Mouse (Mus musculus) hindbrain, embryonic 15.5 days (tissue): ENCODE measurements around the gene Gm20403. TPM values are rescaled to one million over a fixed set of nuclear protein-coding genes. Genes with fewer than 3 reads are reported as not detected.
"Not testable (repeated sequence)": the region's sequence is repeated elsewhere in the genome, so short reads cannot be mapped to it uniquely, and the experiment has no call there.

Experiments used
- ATAC-seq: fragments of 200-750 bp; cut with Nextera tagmentation; 2 replicates; pipeline ENCODE4 v1.8.0; 2017; ENCODE audit warnings: low read depth, moderate number of reproducible peaks, moderate TSS enrichment; ENCODE audit not compliant: low FRiP score
- H3K27ac ChIP-seq: fragments of 300-500 bp; sonication (generic); replicated peaks from 2 replicates; pipeline ENCODE4 v1.5.1; 2015; ENCODE audit warnings: mild to moderate bottlenecking, inconsistent platforms
- H3K27me3 ChIP-seq: fragments of 300-500 bp; sonication (generic); 2 replicates; pipeline ENCODE4 v1.6.1; 2015; ENCODE audit warnings: control low read depth, inconsistent platforms
- H3K36me3 ChIP-seq: fragments of 300-500 bp; sonication (generic); 2 replicates; pipeline ENCODE4 v1.6.1; 2015; ENCODE audit warnings: control low read depth, inconsistent platforms
- H3K4me1 ChIP-seq: fragments of 300-500 bp; sonication (generic); replicated peaks from 2 replicates; pipeline ENCODE4 v1.6.1; 2015; ENCODE audit warnings: control low read depth, inconsistent platforms
- H3K4me2 ChIP-seq: fragments of 300-500 bp; sonication (generic); 2 replicates; pipeline ENCODE4 v1.6.1; 2015; ENCODE audit warnings: moderate library complexity, mild to moderate bottlenecking, inconsistent platforms
- H3K4me3 ChIP-seq: fragments of 300-500 bp; sonication (generic); 2 replicates; pipeline ENCODE4 v1.5.1; 2015; ENCODE audit warnings: mild to moderate bottlenecking, inconsistent platforms
- H3K9ac ChIP-seq: fragments of 300-500 bp; sonication (generic); 2 replicates; pipeline ENCODE4 v1.6.1; 2015; ENCODE audit warnings: inconsistent platforms
- H3K9me3 ChIP-seq: fragments of 300-500 bp; sonication (generic); 2 replicates; pipeline ENCODE4 v1.6.1; 2016; ENCODE audit warnings: control low read depth, inconsistent platforms
- WGBS: fragments of 180-500 bp; shearing (Covaris S2); methylation state at CpG from one replicate; pipeline ENCODE4 v1.1.7; 2015; 5-methylcytosine and 5-hydroxymethylcytosine counted together
- polyA plus RNA-seq: library from polyadenylated mRNA; unstranded; fragments of >200 nt; fragmentation: Nextera tagmentation; extraction: Ambion mirVana; gene quantifications from 2 replicates; pipeline ENCODE4 v1.2.1, GENCODE M21; 2015

Gene Gm20403
- polyA plus RNA-seq, 1 experiment from 2014 or later = not detected

GRCm38 (mm10) chr12:54956457-54956856, 29.9 kb downstream of the Gm20403 start:
- no peak for ATAC-seq
- Histone ChIP-seq H3K27ac (no peak overlapping the region), H3K4me2 (no peak overlapping the region), H3K4me3 (no peak overlapping the region), H3K27me3 (no peaks in the 10 kb centered on the region), H3K36me3 (no peaks in the 10 kb centered on the region), H3K9ac (no peak overlapping the region), H3K4me1 (no peaks in the 10 kb centered on the region), H3K9me3 (no peaks in the 10 kb centered on the region)
- WGBS = 90% methylated on average over 4 of the region's 4 CpGs

- Histone ChIP-seq H3K27ac (no peak overlapping the region), H3K4me3 (no peak overlapping the region), H3K9me3 (no peaks in the 10 kb centered on the region), H3K27me3 (no peaks in the 10 kb centered on the region), H3K4me2 (no peak overlapping the region), H3K4me1 (no peaks in the 10 kb centered on the region), H3K9ac (no peak overlapping the region), H3K36me3 (no peaks in the 10 kb centered on the region)
- no peak for ATAC-seq
- WGBS = 78% methylated on average over 6 of the region's 6 CpGs
Measured at GRCm38 (mm10) chr12:54946116-54946515, 40.2 kb downstream of the Gm20403 start.

GRCm38 (mm10) chr12:54942586-54943157, 43.7 kb downstream of the Gm20403 start:
- not testable (repeated sequence) for H3K27ac ChIP-seq, H3K9ac ChIP-seq, H3K4me3 ChIP-seq, H3K9me3 ChIP-seq, H3K4me1 ChIP-seq, H3K4me2 ChIP-seq, H3K36me3 ChIP-seq, H3K27me3 ChIP-seq, ATAC-seq
- 94% methylated on average over 6 of the region's 6 CpGs for WGBS

- 95% methylated on average over 5 of the region's 5 CpGs for WGBS
- H3K36me3 ChIP-seq, ATAC-seq, H3K27me3 ChIP-seq, H3K4me2 ChIP-seq, H3K27ac ChIP-seq, H3K4me1 ChIP-seq, H3K9me3 ChIP-seq, H3K9ac ChIP-seq, H3K4me3 ChIP-seq: not testable (repeated sequence)
Measured at GRCm38 (mm10) chr12:54937581-54938343, 48.6 kb downstream of the Gm20403 start.

Other genes with a start within 250 kb of the Gm20403 start
- 152 and 154 TPM in 2 replicates for gene Snx6, start 190.8 kb downstream of the Gm20403 start, polyA plus RNA-seq
- gene Cfl2, start 123.7 kb downstream of the Gm20403 start, polyA plus RNA-seq = 298 and 300 TPM in 2 replicates
- 7.0 and 7.1 TPM in 2 replicates for gene Baz1a, start 27.8 kb upstream of the Gm20403 start, polyA plus RNA-seq
- gene 2700097O09Rik, start 93.6 kb upstream of the Gm20403 start, polyA plus RNA-seq = 31.8 and 36.3 TPM in 2 replicates
- 172 TPM in 2 replicates for gene Srp54a, start 93.7 kb upstream of the Gm20403 start, polyA plus RNA-seq
- gene Fam177a, start 137.9 kb upstream of the Gm20403 start, polyA plus RNA-seq = 69.0 and 71.0 TPM in 2 replicates
- 57.4 and 61.3 TPM in 2 replicates for gene Srp54b, start 168.6 kb upstream of the Gm20403 start, polyA plus RNA-seq
- gene 1700047I17Rik2, start 213.1 kb upstream of the Gm20403 start, polyA plus RNA-seq = not detected in 2 replicates
- 70.6 and 74.6 TPM in 2 replicates for gene Srp54c, start 243.6 kb upstream of the Gm20403 start, polyA plus RNA-seq